Mouse (Mus musculus): ENCODE data around the gene A830031A19Rik.

DNA sequence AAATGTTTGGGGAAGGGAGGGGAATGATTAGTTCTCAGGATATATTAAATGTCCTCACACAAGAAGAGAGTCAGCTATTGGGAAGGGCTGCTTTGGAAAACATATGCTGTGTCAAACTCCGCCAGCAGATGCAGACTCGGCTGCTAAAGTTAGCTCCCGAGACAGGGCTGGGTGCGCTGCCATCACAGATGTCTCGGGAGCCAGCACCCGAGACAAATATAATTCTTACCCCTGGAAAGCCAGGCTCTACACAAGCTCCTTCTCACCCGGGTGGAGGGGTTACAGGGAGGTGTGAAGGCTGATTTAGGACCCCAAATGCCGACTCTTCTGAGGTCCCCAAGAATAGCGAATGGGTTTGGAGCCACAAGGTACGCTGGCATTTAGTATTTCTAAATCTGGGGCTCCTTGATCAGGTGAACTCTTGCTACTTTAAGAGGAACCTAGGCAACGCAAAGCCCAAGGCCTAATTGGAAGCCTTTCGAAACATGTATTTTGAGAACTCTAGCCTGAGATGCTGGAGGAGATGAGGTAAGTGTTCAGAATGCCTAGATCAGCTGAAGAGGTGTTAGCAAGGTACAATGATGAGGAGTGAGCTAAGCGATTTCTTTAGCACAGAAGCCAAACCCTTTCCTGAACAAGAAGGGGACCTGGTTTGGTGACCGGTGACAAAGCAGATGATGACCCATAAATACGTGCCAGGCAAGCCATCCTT, 69.3 kb downstream of the A830031A19Rik start:
- TF ChIP-seq CTCF (IDR thresholded peaks at IDR 0.05; ENCODE audit: low read depth, low read length) (no peak), POLR2A (IDR thresholded peaks at IDR 0.05; ENCODE audit: insufficient read depth, low read length) (no peak)

Measured in ES-Bruce4 (cell line).